In genomic region chr4:132462836-132463235, GRCm38 (mm10) we compare ENCODE assay signal across 8 mouse cellular contexts. TPM values are rescaled to one million over a fixed set of nuclear protein-coding genes. Genes with fewer than 3 reads are reported as not detected.
DNase-seq lines count a peak whose midpoint lies in the region; ATAC-seq and TF ChIP-seq lines count a peak whose summit lies in the region.

No protein-coding gene starts in this region.

- peak overlapping the region; percentile 92 for H3ac ChIP-seq in C2C12 (ENCODE audit: control insufficient read depth, insufficient read length, low read depth)

- no peak for DNase-seq in heart, postnatal 14 days
- DNase-seq in liver, embryonic 13.5 days = no peak
- no peak for DNase-seq in adipocyte (ENCODE audit: low spot score)
- no peak for DNase-seq in B cell, adult 2 months
- DNase-seq in right cerebral cortex, postnatal 14 days = no peak

- 10% methylated on average over 11 of the region's 11 CpGs for WGBS in heart, embryonic 12.5 days
- WGBS in liver, embryonic 13.5 days (ENCODE audit: insufficient replicate concordance) = 8% methylated on average over 11 of the region's 11 CpGs

- TF ChIP-seq POLR2A in embryonic fibroblast, embryonic 13.5 days (IDR thresholded peaks at IDR 0.05; ENCODE audit: low read depth, low read length) = no peak

- H3K79me3 ChIP-seq in C2C12 (ENCODE audit: low read depth) = peaks cover 38% of the 10 kb centered on the region

- peaks cover 11% of the 10 kb centered on the region for H3K4me1 ChIP-seq in heart, embryonic 12.5 days (replicated peaks)
- peaks cover 2% of the 10 kb centered on the region; the same call in 1 of the 2 replicates for H3K4me1 ChIP-seq in embryonic fibroblast, embryonic 13.5 days (ENCODE audit: control insufficient read depth, insufficient read depth, low read length)
- peaks cover 39% of the 10 kb centered on the region for H3K4me1 ChIP-seq in liver, embryonic 13.5 days (replicated peaks)

- no peaks in the 10 kb centered on the region for H3K9me3 ChIP-seq in heart, embryonic 12.5 days (replicated peaks)
- H3K9me3 ChIP-seq in liver, embryonic 13.5 days (replicated peaks) = no peaks in the 10 kb centered on the region

- peaks cover 56% of the 10 kb centered on the region for H3K79me2 ChIP-seq in C2C12 (ENCODE audit: control insufficient read depth, insufficient read depth)

- H3K4me2 ChIP-seq in heart, embryonic 12.5 days = peak overlapping the region; percentile 96
- H3K4me2 ChIP-seq in liver, embryonic 13.5 days = peak overlapping the region; percentile 90

- H3K9ac ChIP-seq in heart, embryonic 12.5 days = peak overlapping the region; percentile 90
- H3K9ac ChIP-seq in liver, embryonic 13.5 days = peak overlapping the region; percentile 87

- no peak for ATAC-seq in heart, embryonic 12.5 days (ENCODE audit: insufficient number of reproducible peaks, low FRiP score)
- no peak for ATAC-seq in liver, embryonic 13.5 days (ENCODE audit: low read depth)

- intact Hi-C loops in heart, postnatal 14 days (cut with DNase I) = loop anchor here (2.0 to 5.0 kb wide), 2 partner anchors 41 to 46 kb away; partner anchors contain the start of gene Phactr4

- peak overlapping the region; percentile 94 for H3K4me3 ChIP-seq in heart, embryonic 12.5 days
- H3K4me3 ChIP-seq in C2C12 (ENCODE audit: insufficient read depth, poor library complexity, severe bottlenecking) = peak overlapping the region; percentile 85
- H3K4me3 ChIP-seq in embryonic fibroblast, embryonic 13.5 days (ENCODE audit: insufficient read depth, low read length) = peak overlapping the region; percentile 74
- H3K4me3 ChIP-seq in liver, embryonic 13.5 days (replicated peaks) = peak overlapping the region; percentile 86

- no peak for TF ChIP-seq CTCF in C2C12 (IDR thresholded peaks at IDR 0.05; ENCODE audit: control insufficient read depth, insufficient read depth, insufficient read length)
- TF ChIP-seq CTCF in embryonic fibroblast, embryonic 13.5 days (IDR thresholded peaks at IDR 0.05; ENCODE audit: borderline replicate concordance, insufficient read depth, low read length) = no peak

- no peak overlapping the region for H3K27ac ChIP-seq in heart, embryonic 12.5 days (ENCODE audit: poor library complexity, severe bottlenecking)
- H3K27ac ChIP-seq in embryonic fibroblast, embryonic 13.5 days (ENCODE audit: insufficient read depth, low read length) = 0 out of 2 replicates have a peak overlapping the region, but pooled peaks have one; percentile 50
- H3K27ac ChIP-seq in liver, embryonic 13.5 days = peak overlapping the region; percentile 83

- H3K36me3 ChIP-seq in heart, embryonic 12.5 days = peaks cover 29% of the 10 kb centered on the region
- peaks cover 44% of the 10 kb centered on the region for H3K36me3 ChIP-seq in C2C12 (ENCODE audit: control insufficient read depth, insufficient read depth)
- H3K36me3 ChIP-seq in liver, embryonic 13.5 days = peaks cover 39% of the 10 kb centered on the region

- no peaks in the 10 kb centered on the region for H3K27me3 ChIP-seq in heart, embryonic 12.5 days (replicated peaks)
- no peaks in the 10 kb centered on the region for H3K27me3 ChIP-seq in C2C12 (ENCODE audit: control insufficient read depth, insufficient read depth, insufficient read length)
- H3K27me3 ChIP-seq in liver, embryonic 13.5 days = no peaks in the 10 kb centered on the region

TF ChIP-seq in C2C12, 6 proteins besides CTCF, POLR2A, EP300 and RAD21:
- TF ChIP-seq MAX (IDR thresholded peaks at IDR 0.05) = no peak
- TF ChIP-seq MYOD1 (IDR thresholded peaks at IDR 0.05; ENCODE audit: control insufficient read depth, insufficient read length, low read depth) = no peak
- TF ChIP-seq CEBPB (IDR thresholded peaks at IDR 0.05; ENCODE audit: low read depth) = no peak
- TF ChIP-seq FOSL1 (IDR thresholded peaks at IDR 0.05; ENCODE audit: insufficient read depth, low read length, poor library complexity, severe bottlenecking) = no peak
- no peak for TF ChIP-seq USF1 (IDR thresholded peaks at IDR 0.05; ENCODE audit: low read depth)
- no peak for TF ChIP-seq MYOG (IDR thresholded peaks at IDR 0.05; ENCODE audit: control insufficient read depth, extremely low read depth, insufficient read length)

RNA-seq across cellular contexts. Expression of gene Med18, which starts 0.9 kb away (rescaled TPM):
- polyA plus RNA-seq in heart, embryonic 12.5 days (2016; fragmentation: Nextera tagmentation; extraction: Ambion mirVana) = 16.4 and 18.2 TPM in 2 replicates
- total RNA-seq in heart, postnatal 14 days (2021) = 1 to 10 TPM; 3.8 to 4.7 TPM
- 13.4 TPM for polyA plus RNA-seq in C2C12 (2012; fragmentation: generic; extraction: Trizol)
- polyA plus RNA-seq in embryonic fibroblast, embryonic 13.5 days (2011; ENCODE audit: insufficient read length, low read depth, missing spikeins) = 7.1 and 10.4 TPM in 2 replicates
- 17.1 and 19.7 TPM in 2 replicates for polyA plus RNA-seq in liver, embryonic 13.5 days (2015; fragmentation: Nextera tagmentation; extraction: Ambion mirVana)

RNA-seq across cellular contexts. Expression of gene Phactr4, which starts 40.5 kb away (rescaled TPM):
- 19.5 and 22.9 TPM in 2 replicates for polyA plus RNA-seq in heart, embryonic 12.5 days (2016; fragmentation: Nextera tagmentation; extraction: Ambion mirVana)
- 10 to 100 TPM; 28.4 to 29.8 TPM for total RNA-seq in heart, postnatal 14 days (2021)
- 21.8 TPM for polyA plus RNA-seq in C2C12 (2012; fragmentation: generic; extraction: Trizol)
- 28.5 and 33.5 TPM in 2 replicates for polyA plus RNA-seq in embryonic fibroblast, embryonic 13.5 days (2011; ENCODE audit: insufficient read length, low read depth, missing spikeins)
- polyA plus RNA-seq in liver, embryonic 13.5 days (2015; fragmentation: Nextera tagmentation; extraction: Ambion mirVana) = 10.3 and 12.5 TPM in 2 replicates

RNA-seq across cellular contexts. Expression of gene Sesn2, which starts 47.5 kb away (rescaled TPM):
- polyA plus RNA-seq in heart, embryonic 12.5 days (2016; fragmentation: Nextera tagmentation; extraction: Ambion mirVana) = 10.3 and 10.5 TPM in 2 replicates
- total RNA-seq in heart, postnatal 14 days (2021) = 1 to 10 TPM; 3.8 to 3.9 TPM
- 21.5 TPM for polyA plus RNA-seq in C2C12 (2012; fragmentation: generic; extraction: Trizol)
- polyA plus RNA-seq in embryonic fibroblast, embryonic 13.5 days (2011; ENCODE audit: insufficient read length, low read depth, missing spikeins) = 55.1 and 58.4 TPM in 2 replicates
- 7.0 TPM in 2 replicates for polyA plus RNA-seq in liver, embryonic 13.5 days (2015; fragmentation: Nextera tagmentation; extraction: Ambion mirVana)
